Mouse (Mus musculus): ENCODE results near the gene Maats1. TPM values are rescaled to one million over a fixed set of nuclear protein-coding genes. Genes with fewer than 3 reads are reported as not detected.
"Not testable (repeated sequence)": the region's sequence is repeated elsewhere in the genome, so short reads cannot be mapped to it uniquely, and the experiment has no call there.

Gene Maats1
- polyA plus RNA-seq, 1 experiment from 2014 or later: 0.04 TPM

DNA sequence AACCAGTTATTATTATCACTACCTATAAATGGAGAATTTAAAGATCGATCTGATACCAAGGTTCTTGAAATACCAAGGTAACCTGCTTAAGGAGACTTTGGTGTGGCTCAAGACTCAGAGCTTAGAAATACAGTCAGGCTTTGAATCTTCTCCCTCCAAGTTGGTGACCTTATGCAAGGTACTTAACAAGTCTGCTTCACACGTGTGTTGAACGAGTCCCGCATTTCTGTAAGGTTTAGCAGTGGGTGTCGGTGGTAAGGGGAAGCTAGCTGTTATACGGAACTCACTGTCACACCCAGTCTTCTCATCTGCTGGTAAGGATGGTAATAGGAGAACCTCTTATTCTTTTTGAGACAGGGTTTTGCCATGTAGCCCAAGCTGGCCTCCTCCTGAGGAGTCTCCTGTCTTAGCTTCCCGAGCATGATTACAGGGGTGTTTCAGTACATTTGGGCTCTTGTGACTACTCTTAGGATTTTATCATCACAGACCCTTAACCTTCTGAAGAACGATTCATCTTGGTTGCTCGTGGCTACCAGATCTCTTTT, 6.3 kb upstream of the Maats1 start:
- no peaks in the 10 kb centered on the region for H3K9me3 ChIP-seq (ENCODE audit: low read length)
- peaks cover 37% of the 10 kb centered on the region for H3K36me3 ChIP-seq (replicated peaks; ENCODE audit: insufficient read depth, low read length)
- WGBS (ENCODE audit: insufficient replicate concordance): 61% methylated on average over 9 of the region's 9 CpGs
- H3K27me3 ChIP-seq (ENCODE audit: insufficient read depth, low read length): no peaks in the 10 kb centered on the region
- peak overlapping the region; percentile 70 for H3K4me2 ChIP-seq (ENCODE audit: low read depth, low read length)
- H3K4me3 ChIP-seq (ENCODE audit: low read depth, low read length): peak overlapping the region; percentile 76
- ATAC-seq: no peak
- TF ChIP-seq EP300 (IDR thresholded peaks at IDR 0.05; ENCODE audit: low read depth): no peak
- TF ChIP-seq CTCF (IDR thresholded peaks at IDR 0.05; ENCODE audit: low read depth): no peak
- peak; percentile 11 for DNase-seq
- H3K4me1 ChIP-seq (ENCODE audit: insufficient read depth): peaks cover 14% of the 10 kb centered on the region
- H3K9ac ChIP-seq (replicated peaks): peak overlapping the region; percentile 53
- 0 out of 2 replicates have a peak overlapping the region, but pooled peaks have one; percentile 18 for H3K27ac ChIP-seq (ENCODE audit: low read depth)

DNA sequence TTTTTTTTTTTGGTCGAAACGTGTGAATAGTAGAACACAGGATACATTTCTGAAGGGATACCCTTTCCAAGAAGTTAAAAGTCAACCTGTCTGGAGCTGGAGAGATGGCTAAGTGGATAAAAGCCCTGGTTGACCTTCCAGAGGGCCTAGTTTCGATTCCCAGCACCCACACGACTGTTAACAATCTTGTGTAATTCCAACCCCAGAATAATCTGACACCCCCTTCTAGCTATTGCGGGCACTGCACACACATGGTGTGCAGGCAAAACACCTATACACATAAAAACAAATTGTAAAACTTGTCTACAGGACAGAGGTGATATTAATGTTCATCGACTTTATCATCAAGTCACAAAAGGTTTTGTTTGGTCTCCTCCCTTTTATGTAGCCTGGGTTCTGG, 5.6 kb upstream of the Maats1 start:
- peak overlapping the region; percentile 76 for H3K4me3 ChIP-seq (ENCODE audit: low read depth, low read length)
- H3K27ac ChIP-seq (ENCODE audit: low read depth): peak overlapping the region; percentile 91
- peak overlapping the region; percentile 70 for H3K4me2 ChIP-seq (ENCODE audit: low read depth, low read length)
- peaks cover 33% of the 10 kb centered on the region for H3K36me3 ChIP-seq (replicated peaks; ENCODE audit: insufficient read depth, low read length)
- peak overlapping the region; percentile 90; the same call in 1 of the 2 replicates for H3K9ac ChIP-seq (replicated peaks)
- peaks cover 14% of the 10 kb centered on the region for H3K4me1 ChIP-seq (ENCODE audit: insufficient read depth)
- H3K27me3 ChIP-seq (ENCODE audit: insufficient read depth, low read length): no peaks in the 10 kb centered on the region
- H3K9me3 ChIP-seq (ENCODE audit: low read length): no peaks in the 10 kb centered on the region
- ATAC-seq (no peak), DNase-seq (peak; percentile 13)
- no peak for TF ChIP-seq EP300 (IDR thresholded peaks at IDR 0.05; ENCODE audit: low read depth)
- TF ChIP-seq CTCF (IDR thresholded peaks at IDR 0.05; ENCODE audit: low read depth): no peak
- 42% methylated on average over 6 of the region's 6 CpGs for WGBS (ENCODE audit: insufficient replicate concordance)

DNA sequence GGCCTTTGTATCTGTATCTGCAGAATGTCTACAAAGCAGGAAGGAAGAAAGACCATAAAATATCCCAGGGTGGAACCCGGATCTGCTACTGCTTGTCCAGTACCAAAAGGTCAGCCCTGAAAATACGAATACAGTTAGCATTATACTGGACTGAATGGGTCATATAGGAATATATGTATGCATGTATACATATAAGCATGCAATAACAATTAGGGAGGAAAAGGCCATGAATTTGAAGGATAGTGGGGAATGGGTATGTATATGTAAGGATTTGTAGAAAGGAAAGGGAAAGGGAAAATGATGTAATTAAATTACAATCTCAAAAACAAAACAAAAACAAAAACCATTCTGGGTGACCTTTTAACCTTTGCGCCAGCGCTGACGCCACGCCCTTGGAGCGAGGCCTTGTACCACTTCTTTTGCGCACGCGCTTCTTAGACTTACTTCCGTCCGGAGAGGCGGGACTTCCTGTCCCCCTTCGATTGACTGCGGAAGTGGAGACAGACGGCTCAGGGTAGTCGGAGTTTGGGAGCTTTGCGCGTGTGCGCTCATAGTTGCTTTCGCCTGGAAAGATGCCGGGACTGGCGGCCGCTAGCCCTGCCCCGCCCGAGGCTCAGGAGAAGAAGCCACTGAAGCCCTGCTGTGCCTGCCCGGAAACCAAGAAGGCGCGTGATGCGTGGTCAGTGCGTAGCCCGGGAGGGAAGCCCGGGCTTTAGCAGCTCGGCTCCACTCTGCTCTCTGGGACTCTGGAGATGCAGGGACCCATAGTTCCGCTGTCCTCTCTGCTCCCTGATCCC, 4.8 kb upstream of the Maats1 start, which contains the start of the genes Cox17 and Gm21987:
Gene Cox17, plus strand, starts transcription at position 463 of the 797 bp plus-strand sequence.
Gene Gm21987, plus strand, starts transcription at position 512 of the 797 bp plus-strand sequence.
- Histone ChIP-seq H3K27me3 (ENCODE audit: insufficient read depth, low read length) (no peaks in the 10 kb centered on the region), H3K27ac (ENCODE audit: low read depth) (peak within 1 kb of the TSS; percentile 91), H3K4me1 (ENCODE audit: insufficient read depth) (peaks cover 14% of the 10 kb centered on the region), H3K36me3 (replicated peaks; ENCODE audit: insufficient read depth, low read length) (peaks cover 26% of the 10 kb centered on the region), H3K9ac (replicated peaks) (peak within 1 kb of the TSS; percentile 90), H3K4me3 (ENCODE audit: low read depth, low read length) (peak within 1 kb of the TSS; percentile 76), H3K4me2 (ENCODE audit: low read depth, low read length) (peak within 1 kb of the TSS; percentile 70), H3K9me3 (ENCODE audit: low read length) (no peaks in the 10 kb centered on the region)
- ATAC-seq: peak; percentile 99
- DNase-seq: peak; percentile 93
- 2% methylated on average over 35 of the region's 35 CpGs for WGBS (ENCODE audit: insufficient replicate concordance)
- TF ChIP-seq EP300 (IDR thresholded peaks at IDR 0.05; ENCODE audit: low read depth) (peak; percentile 72; the same call in 1 of the 2 replicates), CTCF (IDR thresholded peaks at IDR 0.05; ENCODE audit: low read depth) (no peak)

DNA sequence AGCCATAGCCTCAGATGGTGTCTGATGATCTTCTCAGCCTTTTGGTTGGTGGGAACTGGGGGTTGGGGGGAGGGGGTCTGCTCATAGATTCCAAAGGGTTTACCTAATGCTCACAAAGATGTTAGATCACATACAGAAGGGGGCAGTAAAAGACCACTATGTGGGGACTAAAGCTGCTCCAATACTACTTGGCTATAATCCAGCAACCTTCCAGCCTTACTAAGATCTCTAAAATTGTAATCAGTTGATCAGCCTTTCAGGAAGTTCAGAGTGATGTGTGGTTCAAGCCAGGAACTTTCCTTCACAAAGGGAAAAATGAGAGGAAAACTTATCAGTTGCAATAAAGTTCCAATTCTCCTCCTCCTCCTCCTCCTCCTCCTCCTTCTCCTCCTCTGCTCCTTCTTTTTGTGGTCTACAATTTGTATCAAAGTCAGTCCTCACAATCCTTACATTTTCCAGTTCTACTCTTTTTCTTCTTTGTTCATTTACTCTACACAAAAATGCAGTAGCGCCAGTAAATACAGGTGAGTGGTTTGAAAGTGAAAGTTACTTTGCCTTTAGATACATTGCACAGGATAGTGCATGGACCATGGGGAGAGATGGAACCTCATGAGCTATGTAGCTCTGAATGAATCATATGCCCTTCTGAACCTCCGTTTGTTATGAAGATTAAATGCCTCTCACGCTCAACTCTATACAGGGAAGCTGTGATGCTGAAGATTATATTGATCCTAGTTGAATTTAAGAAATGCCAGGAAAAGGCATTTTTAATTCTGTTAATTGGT, 3.2 kb upstream of the Maats1 start:
- peaks cover 13% of the 10 kb centered on the region for H3K4me1 ChIP-seq (ENCODE audit: insufficient read depth)
- DNase-seq: peak; percentile 15

GRCm38 (mm10) chr16:38338077-38338476, 3.9 kb downstream of the Maats1 start:
- H3K4me2 ChIP-seq (ENCODE audit: low read depth, low read length); H3K9me3 ChIP-seq (ENCODE audit: low read length); ATAC-seq; H3K4me3 ChIP-seq (ENCODE audit: low read depth, low read length); H3K4me1 ChIP-seq (ENCODE audit: insufficient read depth); H3K36me3 ChIP-seq (replicated peaks; ENCODE audit: insufficient read depth, low read length); DNase-seq; H3K9ac ChIP-seq (replicated peaks); H3K27ac ChIP-seq (ENCODE audit: low read depth); H3K27me3 ChIP-seq (ENCODE audit: insufficient read depth, low read length): not testable (repeated sequence)
- TF ChIP-seq CTCF (IDR thresholded peaks at IDR 0.05; ENCODE audit: low read depth): 0 out of 2 replicates have a peak, but pooled peaks have one; percentile 18
- WGBS (ENCODE audit: insufficient replicate concordance): 75% methylated on average over 4 of the region's 4 CpGs

More for the DNA sequence above, 3.2 kb upstream of the Maats1 start:
- Histone ChIP-seq H3K36me3 (replicated peaks; ENCODE audit: insufficient read depth, low read length) (peaks cover 10% of the 10 kb centered on the region), H3K9me3 (ENCODE audit: low read length) (no peaks in the 10 kb centered on the region), H3K9ac (replicated peaks) (no peak overlapping the region), H3K4me2 (ENCODE audit: low read depth, low read length) (no peak overlapping the region), H3K4me3 (ENCODE audit: low read depth, low read length) (no peak overlapping the region), H3K27me3 (ENCODE audit: insufficient read depth, low read length) (no peaks in the 10 kb centered on the region), H3K27ac (ENCODE audit: low read depth) (no peak overlapping the region)
- ATAC-seq: no peak
- 74% methylated on average over 3 of the region's 3 CpGs for WGBS (ENCODE audit: insufficient replicate concordance)
- TF ChIP-seq CTCF (IDR thresholded peaks at IDR 0.05; ENCODE audit: low read depth): peak; percentile 67
- no peak for TF ChIP-seq EP300 (IDR thresholded peaks at IDR 0.05; ENCODE audit: low read depth)

DNA sequence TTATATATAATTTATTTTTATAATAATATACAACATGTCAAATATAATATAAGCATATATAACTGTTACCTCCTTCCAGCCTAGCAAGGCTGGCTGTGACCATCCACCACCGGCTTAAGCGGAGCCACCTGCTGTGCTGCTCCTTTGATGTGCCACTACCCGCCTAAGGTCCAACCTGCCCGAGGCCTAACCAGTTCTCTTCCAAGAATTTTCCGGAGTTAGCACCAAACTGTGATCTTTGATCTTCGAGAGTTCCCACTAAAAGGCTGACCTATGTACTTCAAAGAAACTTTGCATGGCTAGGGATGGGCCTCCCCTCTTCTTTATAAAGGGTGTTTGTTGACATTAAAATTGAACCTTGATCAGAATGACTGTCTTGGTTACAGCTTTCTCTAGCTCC, 7.5 kb downstream of the Maats1 start:
- no peak overlapping the region for H3K4me3 ChIP-seq (ENCODE audit: low read depth, low read length)
- no peaks in the 10 kb centered on the region for H3K4me1 ChIP-seq (ENCODE audit: insufficient read depth)
- no peak for DNase-seq
- no peak overlapping the region for H3K4me2 ChIP-seq (ENCODE audit: low read depth, low read length)
- no peak overlapping the region for H3K9ac ChIP-seq (replicated peaks)
- no peaks in the 10 kb centered on the region for H3K36me3 ChIP-seq (replicated peaks; ENCODE audit: insufficient read depth, low read length)
- ATAC-seq: no peak
- 54% methylated on average over 6 of the region's 6 CpGs for WGBS (ENCODE audit: insufficient replicate concordance)
- no peak overlapping the region for H3K27ac ChIP-seq (ENCODE audit: low read depth)
- TF ChIP-seq EP300 (IDR thresholded peaks at IDR 0.05; ENCODE audit: low read depth): no peak
- TF ChIP-seq CTCF (IDR thresholded peaks at IDR 0.05; ENCODE audit: low read depth): no peak
- H3K27me3 ChIP-seq (ENCODE audit: insufficient read depth, low read length): no peaks in the 10 kb centered on the region
- H3K9me3 ChIP-seq (ENCODE audit: low read length): no peaks in the 10 kb centered on the region

Measured in liver, postnatal 0 days (tissue).